Mouse (Mus musculus): ENCODE data around the gene Krt24. TPM values are rescaled to one million over a fixed set of nuclear protein-coding genes. Genes with fewer than 3 reads are reported as not detected.

The Krt24 gene
- total and polyA plus RNA-seq, 3 experiments = not detected

DNA sequence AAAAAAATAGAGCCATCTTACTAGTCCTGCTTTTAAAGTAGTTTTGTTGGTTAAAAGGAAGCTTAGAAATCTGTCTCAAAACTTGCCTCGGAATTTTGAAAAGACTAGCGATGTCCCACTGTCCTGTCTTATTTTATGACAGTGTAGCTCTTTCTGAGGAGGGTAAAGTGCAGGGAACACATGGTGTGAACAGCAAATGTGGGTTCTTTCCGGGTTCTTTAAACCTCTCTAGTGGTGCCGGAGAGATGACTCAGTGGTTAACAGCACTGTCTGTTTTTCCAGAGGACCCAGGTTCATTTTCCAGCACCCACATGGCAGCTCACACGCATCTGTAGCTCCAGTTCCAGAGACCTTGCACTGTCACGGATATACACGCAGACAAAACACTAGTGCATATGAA lies 15.9 kb downstream of the Krt24 start:
- H3K79me2 ChIP-seq (ENCODE audit: control insufficient read depth, insufficient read depth, low read length, poor library complexity) = no peaks in the 10 kb centered on the region
- H3K36me3 ChIP-seq (ENCODE audit: control insufficient read depth in 1 of 2, insufficient read depth in 2 of 2, low read length in 2 of 2) = no peaks in the 10 kb centered on the region
- DNase-seq (ENCODE audit: low read depth, low spot score) = no peak
- H3K4me3 ChIP-seq (ENCODE audit: control insufficient read depth in 1 of 2, insufficient read depth in 1 of 2, low read depth in 2 of 2, low read length in 2 of 2) = no peak overlapping the region
- H3K27me3 ChIP-seq (ENCODE audit: control insufficient read depth in 1 of 2, insufficient read depth in 2 of 2, low read length in 2 of 2) = peaks cover 23 to 35% of the 10 kb centered on the region in 2 experiments
- no peaks in the 10 kb centered on the region for H3K9me3 ChIP-seq (replicated peaks; ENCODE audit: insufficient read depth, low read length)
- no peak overlapping the region for H3K27ac ChIP-seq (ENCODE audit: control insufficient read depth, low read depth, low read length)
- no peak for TF ChIP-seq MEF2A (IDR thresholded peaks at IDR 0.05; ENCODE audit: extremely low read depth, insufficient replicate concordance, low read depth, low read length, poor library complexity, severe bottlenecking)
- no peak for TF ChIP-seq MAFK (IDR thresholded peaks at IDR 0.05; ENCODE audit: borderline replicate concordance, low read depth, low read length)
- TF ChIP-seq GATA1 (IDR thresholded peaks at IDR 0.05; ENCODE audit: low read depth, low read length) = no peak
- TF ChIP-seq NRF1 (IDR thresholded peaks at IDR 0.05; ENCODE audit: insufficient read depth, low read depth, low read length, poor library complexity, severe bottlenecking) = no peak
- TF ChIP-seq CTCF (IDR thresholded peaks at IDR 0.05 in 2 of 3, conservative IDR thresholded peaks at IDR 0.05 in 1 of 3; ENCODE audit: control insufficient read depth in 1 of 3, insufficient read depth in 1 of 3, low read depth in 2 of 3, low read length in 3 of 3, poor library complexity in 1 of 3, severe bottlenecking in 1 of 3) = no peak
- TF ChIP-seq ZKSCAN1 (IDR thresholded peaks at IDR 0.05; ENCODE audit: low read depth, low read length) = no peak
- TF ChIP-seq ZNF384 (IDR thresholded peaks at IDR 0.05; ENCODE audit: low read depth, low read length) = no peak
- no peak for TF ChIP-seq POLR2AphosphoS5 (IDR thresholded peaks at IDR 0.05; ENCODE audit: borderline replicate concordance, low read depth, low read length)
- TF ChIP-seq TAL1 (IDR thresholded peaks at IDR 0.05; ENCODE audit: low read length) = no peak
- H3K4me1 ChIP-seq (ENCODE audit: control insufficient read depth in 1 of 2, insufficient read depth in 2 of 2, low read length in 2 of 2) = no peaks in the 10 kb centered on the region
- no peak overlapping the region for H3K9ac ChIP-seq (ENCODE audit: control insufficient read depth, low read depth, low read length, poor library complexity, severe bottlenecking)

DNA sequence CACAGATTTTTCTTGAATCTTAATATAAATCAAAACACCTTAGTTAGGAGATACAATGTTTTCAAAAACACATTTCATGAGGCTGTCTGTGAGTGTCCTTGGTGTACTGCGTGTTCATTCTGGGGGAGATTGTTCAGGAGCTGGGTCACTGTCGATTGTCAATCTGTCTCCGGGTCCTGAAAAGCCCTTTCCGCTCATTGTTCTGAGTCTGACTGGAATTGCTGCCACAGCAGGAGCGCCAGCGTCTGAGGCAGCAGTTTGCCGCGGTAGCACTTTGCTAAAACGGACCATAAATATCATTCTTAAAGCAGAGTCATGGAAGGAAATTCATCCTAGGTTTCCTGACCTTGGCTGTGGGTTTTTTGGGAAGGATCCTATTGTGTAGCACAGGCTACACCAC lies 19.3 kb downstream of the Krt24 start:
- Histone ChIP-seq H3K36me3 (ENCODE audit: control insufficient read depth in 1 of 2, insufficient read depth in 2 of 2, low read length in 2 of 2) (no peaks in the 10 kb centered on the region), H3K9me3 (replicated peaks; ENCODE audit: insufficient read depth, low read length) (no peaks in the 10 kb centered on the region), H3K4me1 (ENCODE audit: control insufficient read depth in 1 of 2, insufficient read depth in 2 of 2, low read length in 2 of 2) (no peaks in the 10 kb centered on the region), H3K79me2 (ENCODE audit: control insufficient read depth, insufficient read depth, low read length, poor library complexity) (no peaks in the 10 kb centered on the region), H3K4me3 (ENCODE audit: control insufficient read depth in 1 of 2, insufficient read depth in 1 of 2, low read depth in 2 of 2, low read length in 2 of 2) (no peak overlapping the region), H3K9ac (ENCODE audit: control insufficient read depth, low read depth, low read length, poor library complexity, severe bottlenecking) (no peak overlapping the region), H3K27me3 (ENCODE audit: control insufficient read depth in 1 of 2, insufficient read depth in 2 of 2, low read length in 2 of 2) (peaks cover 16 to 30% of the 10 kb centered on the region in 2 experiments), H3K27ac (ENCODE audit: control insufficient read depth, low read depth, low read length) (no peak overlapping the region)
- DNase-seq (ENCODE audit: low read depth, low spot score) = no peak
- TF ChIP-seq KAT2A (conservative IDR thresholded peaks at IDR 0.05; ENCODE audit: low read depth, low read length) (no peak), SMC3 (IDR thresholded peaks at IDR 0.05; ENCODE audit: low read depth, low read length) (no peak), UBTF (IDR thresholded peaks at IDR 0.05; ENCODE audit: borderline replicate concordance, insufficient read depth, low read depth, low read length) (no peak), E2F4 (IDR thresholded peaks at IDR 0.05; ENCODE audit: borderline replicate concordance, low read depth, low read length) (no peak)

DNA sequence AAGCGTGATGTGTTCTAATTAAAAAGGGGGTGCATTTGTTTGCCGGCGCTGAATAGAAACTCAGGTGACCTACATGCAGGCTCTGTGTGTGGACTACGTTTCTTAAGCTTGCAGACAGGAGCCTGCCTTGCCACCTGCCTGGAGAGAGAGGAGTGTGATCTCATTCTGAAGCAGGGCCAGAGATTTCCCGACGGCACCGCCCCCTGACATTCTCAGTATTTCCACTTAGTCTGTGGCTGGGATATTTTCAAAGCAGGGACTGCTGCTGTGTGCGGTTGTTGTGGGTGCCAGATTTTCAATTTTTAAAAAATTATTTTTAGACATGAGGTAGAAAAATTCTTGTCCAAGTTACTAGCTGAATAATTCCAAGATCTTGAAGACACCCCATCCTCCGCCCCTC lies 19.8 kb downstream of the Krt24 start:
- H3K36me3 ChIP-seq (ENCODE audit: control insufficient read depth in 1 of 2, insufficient read depth in 2 of 2, low read length in 2 of 2) = no peaks in the 10 kb centered on the region
- H3K4me1 ChIP-seq (ENCODE audit: control insufficient read depth in 1 of 2, insufficient read depth in 2 of 2, low read length in 2 of 2) = no peaks in the 10 kb centered on the region
- TF ChIP-seq MAX (IDR thresholded peaks at IDR 0.05; ENCODE audit: low read length) (no peak), EP300 (IDR thresholded peaks at IDR 0.05; ENCODE audit: low read depth in 1 of 2, low read length in 2 of 2) (no peak), HCFC1 (IDR thresholded peaks at IDR 0.05; ENCODE audit: low read depth, low read length) (no peak), GABPA (IDR thresholded peaks at IDR 0.05; ENCODE audit: low read depth, low read length) (no peak), USF2 (IDR thresholded peaks at IDR 0.05; ENCODE audit: borderline replicate concordance in 1 of 2, insufficient read depth in 1 of 2, low read depth in 1 of 2, low read length in 2 of 2) (no peak), MXI1 (IDR thresholded peaks at IDR 0.05; ENCODE audit: low read depth, low read length) (no peak), ETS1 (IDR thresholded peaks at IDR 0.05; ENCODE audit: low read depth, low read length) (no peak)
- no peak overlapping the region for H3K4me3 ChIP-seq (ENCODE audit: control insufficient read depth in 1 of 2, insufficient read depth in 1 of 2, low read depth in 2 of 2, low read length in 2 of 2)
- H3K9ac ChIP-seq (ENCODE audit: control insufficient read depth, low read depth, low read length, poor library complexity, severe bottlenecking) = no peak overlapping the region
- peaks cover 16 to 27% of the 10 kb centered on the region in 2 experiments for H3K27me3 ChIP-seq (ENCODE audit: control insufficient read depth in 1 of 2, insufficient read depth in 2 of 2, low read length in 2 of 2)
- no peak overlapping the region for H3K27ac ChIP-seq (ENCODE audit: control insufficient read depth, low read depth, low read length)
- H3K79me2 ChIP-seq (ENCODE audit: control insufficient read depth, insufficient read depth, low read length, poor library complexity) = no peaks in the 10 kb centered on the region
- H3K9me3 ChIP-seq (replicated peaks; ENCODE audit: insufficient read depth, low read length) = no peaks in the 10 kb centered on the region
- no peak for DNase-seq (ENCODE audit: low read depth, low spot score)
